Mouse (Mus musculus) limb, embryonic 13.5 days (tissue): ENCODE data around the gene Aloxe3. TPM values are rescaled to one million over a fixed set of nuclear protein-coding genes. Genes with fewer than 3 reads are reported as not detected.

Experiments
- ATAC-seq: fragments of 200-750 bp; cut with Nextera tagmentation; 2 replicates; pipeline ENCODE4 v1.8.0; 2017; ENCODE audit warnings: low read depth, moderate number of reproducible peaks, moderate TSS enrichment; ENCODE audit not compliant: low FRiP score
- H3K27ac ChIP-seq: fragments of 300-500 bp; sonication (generic); 2 replicates; pipeline ENCODE4 v1.5.1; 2015; ENCODE audit warnings: inconsistent platforms, mild to moderate bottlenecking, moderate library complexity
- H3K27me3 ChIP-seq: fragments of 300-500 bp; sonication (generic); 2 replicates; pipeline ENCODE4 v1.6.1; 2015; ENCODE audit warnings: mild to moderate bottlenecking, inconsistent platforms
- H3K36me3 ChIP-seq: fragments of 300-500 bp; sonication (generic); 2 replicates; pipeline ENCODE4 v1.6.1; 2015; ENCODE audit warnings: inconsistent platforms, mild to moderate bottlenecking, moderate library complexity
- H3K4me1 ChIP-seq: fragments of 300-500 bp; sonication (generic); 2 replicates; pipeline ENCODE4 v1.6.1; 2015; ENCODE audit warnings: inconsistent platforms
- H3K4me2 ChIP-seq: fragments of 300-500 bp; sonication (generic); replicated peaks from 2 replicates; pipeline ENCODE4 v1.6.1; 2015; ENCODE audit warnings: inconsistent platforms, mild to moderate bottlenecking, moderate library complexity
- H3K4me3 ChIP-seq: fragments of 300-500 bp; sonication (generic); 2 replicates; pipeline ENCODE4 v1.5.1; 2015; ENCODE audit warnings: moderate library complexity, mild to moderate bottlenecking, inconsistent platforms
- H3K9ac ChIP-seq: fragments of 300-500 bp; sonication (generic); 2 replicates; pipeline ENCODE4 v1.6.1; 2015; ENCODE audit warnings: mild to moderate bottlenecking, inconsistent platforms
- H3K9me3 ChIP-seq: fragments of 300-500 bp; sonication (generic); 2 replicates; pipeline ENCODE4 v1.6.1; 2016; ENCODE audit warnings: inconsistent platforms
- WGBS: fragments of 180-500 bp; shearing (Covaris S2); methylation state at CpG from one replicate; pipeline ENCODE4 v1.1.7; 2015; 5-methylcytosine and 5-hydroxymethylcytosine counted together
- polyA plus RNA-seq: library from polyadenylated mRNA; unstranded; fragments of >200 nt; fragmentation: Nextera tagmentation; extraction: Ambion mirVana; gene quantifications from 2 replicates; pipeline ENCODE4 v1.2.1, GENCODE M21; 2015

The Aloxe3 gene
- polyA plus RNA-seq, 1 experiment from 2014 or later, result 1.6 TPM

GRCm38 (mm10) chr11:69174722-69175121 lies 49.0 kb downstream of the Aloxe3 start:
- H3K4me3 ChIP-seq, result no peak overlapping the region
- H3K9me3 ChIP-seq, result no peaks in the 10 kb centered on the region
- ATAC-seq, result no peak
- H3K27ac ChIP-seq, result no peak overlapping the region
- H3K4me1 ChIP-seq, result 0 out of 2 replicates have a peak, but pooled peaks cover 3% of the 10 kb centered on the region
- no peak overlapping the region for H3K9ac ChIP-seq
- H3K27me3 ChIP-seq, result no peaks in the 10 kb centered on the region
- 88% methylated on average over 7 of the region's 7 CpGs for WGBS
- H3K4me2 ChIP-seq, result no peak overlapping the region
- no peaks in the 10 kb centered on the region for H3K36me3 ChIP-seq

DNA sequence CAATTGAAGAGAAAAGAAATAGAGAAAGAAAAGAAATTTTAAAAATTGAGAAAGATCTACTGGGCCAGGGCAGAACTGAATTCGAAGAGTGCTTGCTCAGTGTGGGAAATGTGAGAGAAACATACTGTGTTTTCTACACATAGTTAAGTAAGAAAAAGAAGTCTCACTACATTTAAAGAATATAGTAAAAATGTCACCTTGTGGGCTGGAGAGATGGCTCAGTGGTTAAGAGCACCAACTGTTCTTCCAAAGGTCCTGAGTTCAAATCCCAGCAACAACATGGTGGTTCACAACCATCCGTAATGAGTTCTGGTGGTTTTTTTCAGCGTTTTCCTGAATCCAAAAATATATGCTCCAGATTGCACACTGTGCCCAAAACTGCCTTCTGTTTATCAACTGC lies 52.8 kb downstream of the Aloxe3 start:
- Histone ChIP-seq H3K4me2 (no peak overlapping the region), H3K4me3 (no peak overlapping the region), H3K36me3 (no peaks in the 10 kb centered on the region), H3K9ac (no peak overlapping the region), H3K27me3 (no peaks in the 10 kb centered on the region), H3K4me1 (no peaks in the 10 kb centered on the region), H3K27ac (no peak overlapping the region), H3K9me3 (no peaks in the 10 kb centered on the region)
- no peak for ATAC-seq
- 80% methylated on average over 3 of the region's 3 CpGs for WGBS

DNA sequence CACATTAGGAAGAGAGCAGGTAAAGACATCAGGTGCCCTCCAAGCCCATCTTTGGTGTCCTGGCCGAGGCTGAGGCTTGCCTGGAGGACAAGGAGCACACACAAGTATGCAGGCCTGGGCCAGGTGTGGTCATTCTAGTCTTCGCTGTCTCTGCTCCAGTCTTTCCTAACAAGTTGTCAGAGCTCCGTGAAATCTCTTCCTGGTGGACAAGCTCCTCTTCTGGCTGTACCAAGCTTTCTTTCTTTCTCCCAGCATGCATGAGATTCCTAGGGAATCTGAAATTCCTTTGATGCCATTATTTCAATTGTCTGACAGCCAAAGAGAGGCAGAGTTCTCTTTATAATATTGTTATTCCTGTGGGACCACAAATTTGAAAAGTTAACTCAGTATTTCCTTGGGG lies 53.8 kb downstream of the Aloxe3 start:
- 57% methylated on average over 3 of the region's 3 CpGs for WGBS
- no peaks in the 10 kb centered on the region for H3K36me3 ChIP-seq
- no peak overlapping the region for H3K27ac ChIP-seq
- H3K4me2 ChIP-seq, result no peak overlapping the region
- no peaks in the 10 kb centered on the region for H3K4me1 ChIP-seq
- no peak overlapping the region for H3K9ac ChIP-seq
- H3K27me3 ChIP-seq, result no peaks in the 10 kb centered on the region
- ATAC-seq, result no peak
- H3K9me3 ChIP-seq, result no peaks in the 10 kb centered on the region
- H3K4me3 ChIP-seq, result no peak overlapping the region

DNA sequence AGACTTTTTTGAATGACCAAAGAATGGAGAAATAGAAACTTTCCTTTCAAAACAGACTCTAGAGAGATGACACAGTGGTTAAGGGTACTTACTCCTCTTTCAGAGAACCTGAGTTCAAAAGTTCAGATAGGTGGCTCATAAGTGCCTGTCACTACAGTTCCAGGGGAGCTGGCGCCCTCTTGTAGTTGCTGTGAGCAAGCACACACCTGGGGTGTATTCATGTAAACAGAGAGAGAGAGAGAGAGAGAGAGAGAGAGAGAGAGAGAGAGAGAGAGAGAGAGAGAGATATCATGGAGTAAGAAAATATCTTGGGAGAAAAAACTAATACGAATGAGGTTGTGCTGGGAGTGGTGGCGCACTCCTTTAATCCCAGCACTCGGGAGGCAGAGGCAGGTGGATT lies 54.4 kb downstream of the Aloxe3 start:
- Histone ChIP-seq H3K4me1 (no peaks in the 10 kb centered on the region), H3K27ac (no peak overlapping the region), H3K9me3 (no peaks in the 10 kb centered on the region), H3K4me2 (no peak overlapping the region), H3K36me3 (no peaks in the 10 kb centered on the region), H3K27me3 (no peaks in the 10 kb centered on the region), H3K4me3 (no peak overlapping the region), H3K9ac (no peak overlapping the region)
- WGBS, result 76% methylated on average over 4 of the region's 4 CpGs
- no peak for ATAC-seq

DNA sequence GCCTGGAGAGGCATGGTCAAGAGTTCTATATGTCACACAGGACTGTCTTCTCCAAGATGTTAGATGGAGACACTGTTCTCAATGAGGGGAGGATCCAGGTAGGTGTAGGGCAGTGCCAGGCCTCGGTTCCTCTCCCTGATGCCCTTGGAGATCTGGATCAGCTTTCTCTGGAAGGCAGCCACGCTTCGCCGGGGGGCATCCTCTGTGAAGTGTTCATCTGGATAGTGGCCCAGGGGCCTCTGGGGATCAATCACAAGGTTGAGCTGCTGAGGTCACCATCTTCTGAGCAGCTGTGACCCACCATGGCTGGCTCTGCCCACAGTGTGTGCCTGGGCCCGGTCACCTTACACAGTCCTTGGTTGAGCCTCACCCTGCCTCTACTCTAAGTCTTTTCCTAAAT lies 59.3 kb downstream of the Aloxe3 start:
- Histone ChIP-seq H3K9ac (no peak overlapping the region), H3K9me3 (no peaks in the 10 kb centered on the region), H3K36me3 (no peaks in the 10 kb centered on the region), H3K4me2 (no peak overlapping the region), H3K27me3 (no peaks in the 10 kb centered on the region), H3K4me1 (no peaks in the 10 kb centered on the region), H3K27ac (no peak overlapping the region), H3K4me3 (no peak overlapping the region)
- WGBS, result 94% methylated on average over 5 of the region's 5 CpGs
- no peak for ATAC-seq

GRCm38 (mm10) chr11:69185936-69186335 lies 60.2 kb downstream of the Aloxe3 start:
- no peak overlapping the region for H3K4me3 ChIP-seq
- H3K4me2 ChIP-seq, result no peak overlapping the region
- 83% methylated on average over 6 of the region's 6 CpGs for WGBS
- ATAC-seq, result no peak
- H3K9me3 ChIP-seq, result no peaks in the 10 kb centered on the region
- H3K27me3 ChIP-seq, result no peaks in the 10 kb centered on the region
- H3K27ac ChIP-seq, result no peak overlapping the region
- no peaks in the 10 kb centered on the region for H3K4me1 ChIP-seq
- H3K36me3 ChIP-seq, result no peaks in the 10 kb centered on the region
- H3K9ac ChIP-seq, result no peak overlapping the region

DNA sequence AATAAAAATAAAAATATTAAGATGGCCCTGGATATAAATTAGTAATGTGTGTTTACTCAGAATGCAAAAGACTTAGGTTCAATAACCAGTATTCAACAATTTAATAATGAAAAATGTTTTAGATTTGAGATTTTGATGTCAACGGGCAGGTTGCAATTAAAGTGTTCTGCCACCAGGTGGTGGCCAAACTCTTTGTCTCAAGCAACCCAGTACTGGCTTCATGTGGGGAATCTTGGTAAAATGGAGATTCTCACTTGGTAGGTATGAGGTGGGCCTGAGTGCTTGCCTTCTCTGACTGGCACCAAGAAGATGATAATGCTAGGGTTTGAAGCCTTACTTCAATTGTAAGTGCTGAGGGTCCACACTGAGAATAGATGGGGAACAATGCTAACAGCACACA lies 67.1 kb downstream of the Aloxe3 start:
- Histone ChIP-seq H3K9me3 (no peaks in the 10 kb centered on the region), H3K27ac (no peak overlapping the region), H3K9ac (no peak overlapping the region), H3K27me3 (peaks cover 41% of the 10 kb centered on the region), H3K4me3 (no peak overlapping the region), H3K4me1 (peaks cover 11% of the 10 kb centered on the region), H3K4me2 (no peak overlapping the region), H3K36me3 (no peaks in the 10 kb centered on the region)
- 2% methylated on average over 1 of the region's 1 CpGs for WGBS
- no peak for ATAC-seq

- Histone ChIP-seq H3K4me1 (peaks cover 12% of the 10 kb centered on the region), H3K4me3 (peak overlapping the region; percentile 29), H3K36me3 (no peaks in the 10 kb centered on the region), H3K27ac (no peak overlapping the region), H3K9ac (peak overlapping the region; percentile 31; the same call in 1 of the 2 replicates), H3K27me3 (peaks cover 58% of the 10 kb centered on the region), H3K9me3 (no peaks in the 10 kb centered on the region), H3K4me2 (peak overlapping the region; percentile 58)
- WGBS, result 11% methylated on average over 5 of the region's 5 CpGs
- no peak for ATAC-seq
Measured at GRCm38 (mm10) chr11:69196766-69197165, 71.1 kb downstream of the Aloxe3 start.

DNA sequence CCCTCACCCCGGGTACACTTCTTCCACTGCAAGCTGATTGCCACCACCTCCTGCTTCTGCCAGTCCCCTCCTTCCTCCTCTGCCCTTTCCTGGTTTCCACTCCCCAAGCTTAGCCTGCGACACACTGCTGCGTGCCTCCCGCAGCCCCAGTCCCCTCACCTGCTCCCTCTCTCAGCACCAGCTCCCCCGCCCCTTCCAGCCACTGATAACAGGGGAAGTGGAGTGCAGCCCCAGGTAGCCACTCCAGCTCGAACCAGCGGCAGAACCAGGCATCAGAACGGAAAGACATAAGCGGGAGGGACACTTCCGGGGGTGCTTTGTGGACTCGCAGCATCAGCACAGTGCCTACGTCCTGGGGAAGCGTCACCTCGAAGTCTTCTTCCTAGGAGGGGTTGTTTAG lies 71.5 kb downstream of the Aloxe3 start:
- peak overlapping the region; percentile 31 for H3K9ac ChIP-seq
- ATAC-seq, result no peak
- H3K27me3 ChIP-seq, result peaks cover 58% of the 10 kb centered on the region
- no peak overlapping the region for H3K27ac ChIP-seq
- H3K4me3 ChIP-seq, result peak overlapping the region; percentile 29
- peaks cover 12% of the 10 kb centered on the region for H3K4me1 ChIP-seq
- peak overlapping the region; percentile 58 for H3K4me2 ChIP-seq
- 1% methylated on average over 14 of the region's 14 CpGs for WGBS
- no peaks in the 10 kb centered on the region for H3K36me3 ChIP-seq
- H3K9me3 ChIP-seq, result no peaks in the 10 kb centered on the region

DNA sequence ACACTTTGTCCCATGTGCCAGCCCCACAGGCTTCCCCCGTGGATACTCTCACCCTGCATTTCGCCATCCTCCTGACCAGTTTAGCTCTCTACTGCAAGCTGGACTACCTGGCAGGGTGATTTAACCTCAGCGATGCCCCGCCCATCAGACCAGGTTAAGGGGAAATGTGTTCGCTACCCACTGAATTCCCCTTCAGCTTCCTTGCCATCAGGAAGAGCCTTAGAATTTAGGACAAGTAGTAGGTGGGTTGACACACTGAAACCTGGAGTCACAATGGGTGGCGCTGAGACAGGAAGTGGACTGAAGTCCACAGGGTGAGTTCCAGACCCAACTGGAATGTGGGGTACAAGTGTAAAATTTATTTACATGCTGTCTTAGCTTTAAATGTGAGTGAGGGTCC lies 72.0 kb downstream of the Aloxe3 start, which contains the start of gene Alox8:
Gene Alox8, minus strand, starts transcription at position 101 of the 400 bp plus-strand sequence.
- no peak for ATAC-seq
- Histone ChIP-seq H3K27ac (no peak within 1 kb of the TSS), H3K4me2 (peak within 1 kb of the TSS; percentile 58), H3K4me1 (peaks cover 12% of the 10 kb centered on the region), H3K27me3 (peaks cover 58% of the 10 kb centered on the region), H3K9me3 (no peaks in the 10 kb centered on the region), H3K9ac (peak within 1 kb of the TSS; percentile 31), H3K36me3 (no peaks in the 10 kb centered on the region), H3K4me3 (peak within 1 kb of the TSS; percentile 29)
- 27% methylated on average over 6 of the region's 6 CpGs for WGBS

Other genes starting within 250 kb of the Aloxe3 start
- 0.15 and 0.23 TPM in 2 replicates for gene Rnf222, start 237.3 kb upstream of the Aloxe3 start, polyA plus RNA-seq
- gene Rpl26, start 224.3 kb upstream of the Aloxe3 start, polyA plus RNA-seq, result 996 and 1,041 TPM in 2 replicates
- not detected in 2 replicates for gene Odf4, start 198.8 kb upstream of the Aloxe3 start, polyA plus RNA-seq
- gene Arhgef15, start 168.4 kb upstream of the Aloxe3 start, polyA plus RNA-seq, result 6.3 and 7.2 TPM in 2 replicates
- gene Slc25a35, start 157.8 kb upstream of the Aloxe3 start, polyA plus RNA-seq, result 2.4 and 3.0 TPM in 2 replicates
- gene Rangrf, start 150.7 kb upstream of the Aloxe3 start, polyA plus RNA-seq, result 54.5 and 58.1 TPM in 2 replicates
- 39.6 and 40.6 TPM in 2 replicates for gene Pfas, start 117.4 kb upstream of the Aloxe3 start, polyA plus RNA-seq
- gene Ctc1, start 110.0 kb upstream of the Aloxe3 start, polyA plus RNA-seq, result 55.5 and 60.4 TPM in 2 replicates
- 140 and 141 TPM in 2 replicates for gene Aurkb, start 80.2 kb upstream of the Aloxe3 start, polyA plus RNA-seq
- 9.5 and 9.6 TPM in 2 replicates for gene Borcs6, start 66.2 kb upstream of the Aloxe3 start, polyA plus RNA-seq
- 46.4 and 52.0 TPM in 2 replicates for gene Tmem107, start 55.1 kb upstream of the Aloxe3 start, polyA plus RNA-seq
- gene Vamp2, start 37.4 kb upstream of the Aloxe3 start, polyA plus RNA-seq, result 82.8 and 88.6 TPM in 2 replicates
- 9.3 and 12.0 TPM in 2 replicates for gene Per1, start 30.7 kb upstream of the Aloxe3 start, polyA plus RNA-seq
- 0.74 and 1.2 TPM in 2 replicates for gene Hes7, start 5.5 kb upstream of the Aloxe3 start, polyA plus RNA-seq
- gene 9130213A22Rik, start 3.3 kb upstream of the Aloxe3 start, polyA plus RNA-seq, result 0.52 and 0.55 TPM in 2 replicates
- gene Alox12b, start 31.1 kb downstream of the Aloxe3 start, polyA plus RNA-seq, result 0.22 and 0.25 TPM in 2 replicates
- gene Alox8, start 71.9 kb downstream of the Aloxe3 start, polyA plus RNA-seq, result 0.08 and 0.09 TPM in 2 replicates
- gene Gucy2e, start 111.1 kb downstream of the Aloxe3 start, polyA plus RNA-seq, result 0.09 and 0.25 TPM in 2 replicates
- 25.3 and 26.4 TPM in 2 replicates for gene Cntrob, start 197.9 kb downstream of the Aloxe3 start, polyA plus RNA-seq
- 153 and 162 TPM in 2 replicates for gene Trappc1, start 198.1 kb downstream of the Aloxe3 start, polyA plus RNA-seq
- gene Kcnab3, start 200.4 kb downstream of the Aloxe3 start, polyA plus RNA-seq, result 2.4 and 2.8 TPM in 2 replicates
- 24.6 and 24.9 TPM in 2 replicates for gene Rnf227, start 214.6 kb downstream of the Aloxe3 start, polyA plus RNA-seq
- gene Chd3, start 243.5 kb downstream of the Aloxe3 start, polyA plus RNA-seq, result 117 and 119 TPM in 2 replicates